Mouse (Mus musculus) kidney, postnatal 25 days (tissue): ENCODE data around the gene Sos2.
A peak's percentile ranks its signal among the peaks of the same experiment; 100 is the strongest.

Experiments used
- DNase-seq, 2 experiments: peaks; one replicate each; pipeline ENCODE4 v3.0.0; 2021; ENCODE audit warnings: mixed read lengths in 2 of 2

The Sos2 gene

DNA sequence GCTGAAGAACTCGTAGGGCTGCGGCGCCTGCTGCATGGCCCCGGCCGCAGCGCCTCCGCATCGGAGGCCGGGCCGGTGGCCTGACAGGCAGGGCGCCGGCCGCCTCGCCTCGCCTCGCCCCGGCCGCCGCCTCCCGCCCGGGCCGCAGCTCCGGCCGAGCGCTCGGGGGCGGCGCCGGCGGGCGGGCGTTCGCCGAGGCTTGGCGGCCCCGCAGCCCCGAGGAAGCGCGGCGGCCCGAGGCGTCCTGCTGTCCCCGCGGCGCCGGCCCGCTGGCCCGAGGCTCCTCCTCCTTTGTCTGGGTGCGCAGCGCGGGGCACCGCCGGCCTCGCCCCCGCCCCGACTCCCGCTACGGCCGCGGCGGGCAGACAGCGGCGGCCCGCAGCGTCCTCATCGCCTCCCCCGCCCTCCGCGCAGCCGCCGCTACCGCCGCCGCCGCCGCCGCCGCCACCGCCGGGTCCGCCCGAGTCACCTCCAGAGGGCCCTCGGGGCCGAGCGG, at the start of gene Sos2:
Gene Sos2 (minus strand): TSS at position 287 of the 496 bp plus-strand sequence.
- peak; percentile 71 to 88 for DNase-seq

DNA sequence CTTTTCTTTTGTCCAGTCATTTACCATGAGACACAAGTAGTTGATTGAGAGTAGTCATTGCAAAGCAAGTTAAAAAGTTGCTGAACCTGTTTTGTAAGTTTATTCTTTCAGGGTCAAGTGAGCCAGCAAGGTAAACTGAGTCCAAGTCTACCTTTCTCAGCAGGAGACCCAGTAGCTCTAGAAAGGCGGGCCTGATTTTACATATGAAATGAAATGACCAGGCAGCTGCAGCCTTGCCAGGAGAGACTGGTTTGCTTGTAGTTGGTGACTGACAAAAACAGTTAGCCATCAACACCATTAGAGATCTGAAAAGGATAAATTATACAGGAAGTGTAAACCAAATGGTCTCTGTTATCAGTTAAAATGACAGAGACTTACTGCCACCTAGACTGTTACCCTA, 48.7 kb upstream of the Sos2 start:
- no peak for DNase-seq

DNA sequence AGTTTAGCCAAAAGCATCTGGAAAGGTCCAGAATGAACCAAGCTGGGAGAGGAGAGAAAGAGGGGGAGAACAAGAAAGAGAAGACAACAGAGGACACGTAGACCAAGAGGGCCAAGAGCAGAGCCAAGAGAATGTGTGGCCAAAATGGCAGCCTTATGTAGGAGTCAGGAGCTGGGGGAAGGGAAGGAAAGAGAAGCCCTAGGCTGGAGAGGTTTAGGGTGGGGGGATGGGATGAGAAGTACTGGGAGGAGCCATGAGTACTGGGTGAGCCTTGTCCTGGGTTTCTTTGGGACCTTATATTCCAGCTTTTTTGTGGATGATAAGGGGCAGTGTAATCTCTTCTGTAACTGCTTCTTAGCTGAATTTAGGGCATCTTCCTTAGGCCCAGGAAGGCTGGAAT, 47.6 kb upstream of the Sos2 start:
- DNase-seq: no peak

DNA sequence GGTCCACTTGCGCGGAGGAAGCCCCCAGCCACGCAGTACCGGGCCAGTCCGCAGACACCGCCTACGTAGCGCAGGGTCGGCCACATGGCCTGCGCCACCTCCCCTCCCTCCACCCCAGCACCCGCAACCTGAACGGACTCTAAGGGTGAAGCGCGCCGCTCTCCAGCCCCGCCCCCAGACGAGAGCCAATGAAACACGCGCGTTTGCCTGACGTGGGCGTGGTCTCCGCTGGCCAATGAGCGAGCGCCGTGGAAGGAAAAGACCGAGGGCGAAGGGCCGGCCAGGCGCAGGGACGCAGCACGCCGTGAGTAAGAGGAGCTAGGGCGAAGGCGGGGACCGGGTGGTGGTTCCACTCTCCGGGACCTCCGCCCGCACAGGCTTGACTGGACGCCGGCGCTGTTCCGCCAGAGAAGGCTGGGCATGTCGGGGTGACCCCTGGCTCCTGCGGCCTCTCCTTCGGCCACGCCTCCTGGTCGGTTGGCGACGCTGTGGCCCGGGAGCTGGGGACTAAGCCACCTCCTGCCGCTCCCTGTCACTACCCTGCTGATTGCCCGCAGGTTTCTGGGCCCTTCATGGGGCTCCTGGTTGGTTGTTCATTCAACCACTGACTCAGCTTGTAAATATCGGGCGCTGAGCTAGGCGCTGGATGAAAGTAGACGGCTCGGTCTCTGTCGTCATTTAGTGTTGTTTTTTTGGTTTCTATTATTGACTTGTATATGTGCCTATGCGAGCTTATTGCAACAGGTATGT, 43.2 kb upstream of the Sos2 start, which contains the start of the genes L2hgdh and Atp5s:
Gene L2hgdh (minus strand): TSS at position 163 of the 750 bp plus-strand sequence.
Gene Atp5s (plus strand): TSS at position 240 of the 750 bp plus-strand sequence.
- peak; percentile 98 to 99 for DNase-seq

DNA sequence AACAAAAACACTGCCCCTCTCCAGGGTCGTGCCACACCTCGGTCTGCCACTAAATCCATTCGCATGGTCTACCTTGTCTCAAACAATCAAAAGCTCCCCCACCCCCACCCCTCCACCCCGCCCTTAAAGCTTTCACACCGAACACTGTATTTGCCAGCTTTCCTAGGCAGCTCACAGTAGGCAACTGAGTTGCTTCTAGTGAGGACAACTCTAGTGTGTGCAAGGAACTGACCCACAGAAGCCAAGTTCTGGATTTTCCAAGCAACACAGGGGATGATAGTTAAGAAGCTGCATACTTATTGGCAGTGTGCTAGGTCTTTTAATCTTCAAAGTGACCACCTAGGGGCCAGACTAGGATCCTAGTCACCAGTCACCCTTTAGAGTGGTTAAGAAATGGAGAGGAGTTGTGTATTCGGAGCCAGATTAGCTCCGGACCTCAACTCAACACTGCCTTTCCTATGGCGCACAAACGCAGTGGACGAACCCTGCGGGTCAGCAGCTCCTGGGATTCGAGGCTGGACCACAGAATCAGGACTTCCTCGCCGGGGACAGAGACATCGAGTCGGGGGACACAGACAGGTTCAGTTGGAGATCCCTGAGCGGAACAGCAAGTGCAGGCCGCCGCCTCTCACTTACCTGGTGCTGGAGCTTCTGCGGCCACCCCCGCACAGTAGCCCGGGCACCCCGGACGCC, 42.5 kb upstream of the Sos2 start:
- no peak for DNase-seq

DNA sequence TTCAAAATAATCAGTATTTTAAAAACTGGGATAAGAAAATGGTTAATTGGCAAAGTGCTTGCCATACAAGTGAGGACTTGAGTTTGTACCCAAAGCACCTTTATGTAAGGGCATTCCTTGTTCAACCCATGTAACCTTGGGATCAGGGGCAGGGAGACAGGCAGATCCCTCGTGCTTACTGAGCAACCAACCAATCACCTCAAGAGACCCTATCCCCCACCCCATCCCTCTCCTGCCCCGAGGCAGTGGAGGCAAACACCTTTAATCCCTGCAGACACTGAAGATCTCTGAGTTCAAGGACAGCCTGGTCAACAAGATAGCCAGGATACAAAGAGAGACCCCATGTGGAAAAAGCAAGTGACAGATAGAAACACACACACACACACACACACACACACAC, 41.7 kb upstream of the Sos2 start:
- peak in 1 of 2 experiments; percentile 73 for DNase-seq

DNA sequence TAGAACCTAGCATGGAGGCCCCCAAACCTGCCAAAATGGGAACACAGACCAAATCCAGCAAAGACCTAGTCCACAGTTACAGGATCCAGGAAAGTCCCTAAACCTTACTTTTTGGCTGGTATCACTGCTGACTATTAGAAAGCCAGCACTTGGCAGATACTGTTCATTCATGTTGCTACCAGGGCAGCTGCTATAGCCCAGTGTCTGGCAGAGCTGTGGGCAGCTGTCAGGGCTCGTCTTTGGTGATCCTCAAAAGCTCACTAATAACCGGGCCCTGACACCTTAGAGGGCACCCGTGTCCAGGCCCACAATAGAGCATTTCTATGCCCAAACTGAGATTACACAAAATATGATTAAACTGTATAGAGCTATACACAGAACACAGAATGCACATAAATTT, 41.2 kb upstream of the Sos2 start:
- DNase-seq: no peak

DNA sequence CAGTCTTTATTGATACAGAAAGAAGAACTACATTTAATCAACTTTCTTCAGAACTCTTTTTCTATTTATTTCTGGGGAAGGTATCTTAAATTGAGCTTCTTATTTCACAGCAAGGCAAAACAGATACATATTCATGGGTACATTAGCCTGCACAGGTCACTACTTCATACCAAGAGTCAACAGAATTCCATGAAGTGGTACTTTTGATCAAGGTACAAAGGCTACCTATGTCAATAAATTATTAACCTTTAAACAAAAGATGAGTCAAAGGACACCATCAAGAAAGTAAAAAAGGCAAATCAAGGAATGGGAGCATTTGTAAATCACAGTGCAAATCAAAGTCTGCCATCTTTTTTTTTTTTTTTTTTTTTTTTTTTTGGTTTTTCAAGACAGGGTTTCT, 32.0 kb upstream of the Sos2 start:
- no peak for DNase-seq

DNA sequence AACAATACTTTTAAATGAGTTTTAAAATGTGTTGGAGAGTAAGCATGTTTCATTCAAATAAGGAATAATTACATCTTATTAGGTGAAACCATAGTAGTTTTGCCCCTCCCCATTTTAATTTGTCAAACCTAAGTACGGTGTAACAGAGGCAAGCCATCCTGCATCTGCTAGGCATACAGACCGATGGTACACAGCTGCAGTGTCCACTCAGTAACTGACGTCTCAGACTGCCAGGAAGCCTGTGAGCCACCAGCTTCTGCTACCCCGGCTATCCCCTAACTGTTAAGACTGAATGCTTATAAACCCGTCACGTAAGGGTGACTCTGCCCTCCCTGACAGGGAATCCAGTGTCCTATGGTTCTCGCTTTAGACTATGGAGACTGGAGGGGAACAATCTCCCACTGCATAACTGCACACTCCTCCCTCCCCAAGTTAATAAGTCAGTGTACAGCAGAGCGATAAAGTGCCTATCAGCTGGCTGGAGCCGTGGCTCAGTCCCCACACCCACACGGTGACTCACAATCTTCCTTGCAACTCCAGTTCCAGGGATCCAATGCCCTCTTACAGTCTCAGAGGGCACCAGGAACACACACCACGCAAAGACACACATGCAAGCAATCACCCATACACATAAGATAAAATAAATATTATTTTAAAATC, 23.3 kb upstream of the Sos2 start:
- DNase-seq: no peak

DNA sequence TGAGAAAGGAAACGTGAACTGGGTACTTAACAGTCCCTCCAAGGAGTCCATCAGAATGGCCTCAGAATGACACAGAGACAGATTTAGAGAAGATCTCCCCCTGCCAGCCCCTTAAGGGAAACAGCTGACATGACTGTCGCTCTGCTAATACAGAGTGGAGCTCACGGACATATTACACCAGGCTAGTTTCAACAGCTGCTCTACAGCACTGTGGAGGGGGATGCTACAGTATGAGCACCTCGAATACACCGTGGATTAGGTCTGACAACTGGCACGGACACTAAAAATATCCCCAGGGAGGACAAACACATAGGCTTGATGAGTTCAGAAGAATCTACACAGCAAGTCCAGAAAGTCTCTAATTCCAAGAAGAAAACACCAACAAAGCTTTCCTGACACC, 16.7 kb upstream of the Sos2 start:
- no peak for DNase-seq

DNA sequence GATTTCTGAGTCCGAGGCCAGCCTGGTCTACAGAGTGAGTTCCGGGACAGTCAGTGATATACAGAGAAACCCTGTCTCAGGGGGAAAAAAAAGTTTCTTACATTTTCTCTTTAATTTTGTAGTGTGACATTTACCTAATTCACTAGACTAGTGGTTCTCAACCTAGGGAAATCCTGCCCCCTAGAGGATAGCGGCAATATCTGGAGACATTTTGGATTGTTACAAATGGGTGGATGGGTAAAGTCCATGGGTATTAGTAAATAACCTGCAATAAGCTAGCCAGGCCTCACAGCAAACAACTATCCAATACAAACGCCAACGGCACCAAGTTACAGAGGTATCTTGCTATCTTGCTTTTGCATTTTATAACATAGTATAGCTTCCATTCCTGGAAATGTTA, 15.1 kb upstream of the Sos2 start:
- peak; percentile 52 to 74 for DNase-seq

DNA sequence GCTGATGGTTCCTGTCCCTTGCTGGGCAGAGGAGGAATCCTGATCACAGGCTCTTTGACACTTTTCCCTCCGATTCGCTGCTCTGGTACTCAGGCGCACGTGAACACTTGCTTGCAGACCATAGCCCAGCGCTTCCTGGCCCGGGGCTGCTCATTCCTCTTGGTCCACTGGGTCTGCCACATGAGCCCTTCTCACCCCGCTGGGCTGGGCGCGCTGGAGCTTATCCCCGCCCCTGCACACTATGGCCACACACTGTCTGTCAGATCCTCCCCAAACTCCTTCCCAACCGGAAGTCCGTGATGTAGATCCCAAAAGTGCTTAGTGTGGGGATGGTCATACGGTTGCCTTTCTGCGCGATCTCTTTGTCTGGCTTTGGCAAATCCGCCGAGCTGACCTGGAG, 11.8 kb upstream of the Sos2 start:
- DNase-seq: no peak

DNA sequence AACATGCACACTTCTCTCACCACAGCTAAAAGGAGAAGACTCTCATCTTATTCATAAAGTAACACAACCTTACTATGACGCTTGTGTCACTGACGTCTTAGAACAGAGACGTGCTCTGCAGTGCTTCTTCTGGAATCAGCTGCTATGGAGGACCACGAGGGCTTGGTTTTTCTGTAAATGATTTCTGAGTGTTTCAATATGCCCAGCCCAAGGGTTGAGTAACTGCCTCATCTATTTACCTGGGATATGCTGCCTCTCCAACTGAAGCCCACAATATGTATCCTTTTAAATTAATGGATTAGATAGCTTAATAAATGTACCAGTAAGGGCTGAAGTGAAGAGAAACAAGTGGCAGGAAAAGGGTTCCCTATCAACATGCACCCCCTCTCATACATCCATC, 9.1 kb upstream of the Sos2 start:
- DNase-seq: no peak

DNA sequence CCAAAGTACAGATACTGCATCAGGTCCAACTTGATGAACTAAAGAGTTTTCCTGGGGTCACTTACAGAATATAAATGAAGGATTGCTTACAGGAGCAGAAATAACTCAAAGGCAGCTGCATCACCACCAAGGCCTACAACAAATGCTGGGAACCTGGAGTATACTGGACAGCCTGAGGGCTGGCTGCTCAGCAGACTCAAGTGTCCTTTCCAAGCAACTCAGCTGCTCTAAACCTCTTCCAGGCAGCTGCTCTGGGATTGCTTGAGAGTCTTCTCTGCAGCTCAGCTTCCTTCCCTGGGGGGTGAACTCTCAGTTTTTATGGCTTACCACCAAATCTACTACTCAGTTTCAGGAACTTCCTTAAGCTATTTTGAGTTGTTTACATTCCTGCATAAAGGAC, 7.4 kb upstream of the Sos2 start:
- DNase-seq: no peak

DNA sequence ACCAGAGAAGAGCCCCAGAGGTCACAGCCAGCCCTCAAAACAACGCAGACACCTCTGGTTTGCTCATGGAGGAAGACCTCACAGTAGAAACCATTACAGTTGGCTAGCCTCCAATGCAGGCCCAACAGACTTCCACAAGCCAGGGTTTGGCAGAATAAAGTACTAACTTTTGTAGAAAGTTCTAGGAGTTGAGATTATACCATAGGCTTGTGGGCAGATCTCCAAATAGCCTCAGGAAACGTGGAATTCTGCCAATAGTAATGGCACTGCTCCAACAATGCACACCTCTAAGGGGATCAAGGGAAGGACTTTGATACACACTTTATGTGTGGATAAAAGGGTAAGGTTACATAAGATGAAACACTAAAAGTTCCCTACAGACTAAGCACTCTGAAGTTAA, 6.7 kb upstream of the Sos2 start:
- DNase-seq: peak; percentile 59 to 71

DNA sequence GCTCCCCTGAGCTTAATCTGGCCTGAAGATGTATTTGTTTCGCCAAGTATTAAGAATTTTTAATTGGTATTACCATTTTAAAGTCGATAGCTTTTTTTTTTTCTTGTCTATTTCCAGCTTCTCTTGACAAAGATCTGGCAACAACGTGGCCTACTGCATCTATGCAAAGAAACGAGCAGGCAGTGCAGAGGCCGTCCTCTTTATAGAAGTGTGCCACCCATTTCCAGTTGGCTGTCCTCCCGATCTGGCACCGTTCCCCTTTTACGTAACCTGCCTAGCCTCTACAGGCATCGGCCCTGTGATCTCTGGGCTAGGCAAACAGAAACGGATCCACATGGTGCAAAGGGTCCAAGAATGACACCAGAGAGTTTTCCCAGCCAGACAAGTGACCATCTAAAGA, 1.9 kb upstream of the Sos2 start:
- peak; percentile 94 to 95 for DNase-seq

DNA sequence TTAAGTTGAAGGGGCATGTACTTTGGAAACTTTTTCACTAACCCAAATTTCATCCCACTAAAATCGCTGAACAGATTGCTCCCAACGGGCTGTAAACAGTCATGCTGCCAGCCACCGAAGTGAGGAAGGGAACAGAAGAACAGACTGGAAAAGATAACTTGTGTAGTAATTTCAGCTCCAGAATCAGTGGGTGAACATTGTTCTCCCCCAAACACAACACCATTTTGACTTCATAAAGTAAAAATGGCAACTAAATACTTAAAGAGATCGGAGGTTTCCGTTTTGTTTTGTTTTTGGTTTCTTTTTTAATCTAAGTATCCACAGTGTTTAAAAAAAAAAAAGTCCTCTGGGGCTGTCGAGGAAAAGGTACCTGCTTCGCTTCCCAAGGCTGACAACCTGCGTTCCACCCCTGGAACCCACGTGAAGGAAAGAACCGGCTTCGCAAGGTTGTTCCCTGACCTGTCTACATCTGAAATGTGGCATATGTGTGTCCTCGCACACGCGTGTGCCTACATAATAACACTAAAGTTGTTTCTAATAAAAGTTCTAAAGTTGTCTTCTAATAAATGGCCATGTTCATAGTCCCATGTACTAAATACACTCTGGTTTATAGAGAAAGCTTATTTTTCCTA, 1.3 kb upstream of the Sos2 start:
- no peak for DNase-seq

DNA sequence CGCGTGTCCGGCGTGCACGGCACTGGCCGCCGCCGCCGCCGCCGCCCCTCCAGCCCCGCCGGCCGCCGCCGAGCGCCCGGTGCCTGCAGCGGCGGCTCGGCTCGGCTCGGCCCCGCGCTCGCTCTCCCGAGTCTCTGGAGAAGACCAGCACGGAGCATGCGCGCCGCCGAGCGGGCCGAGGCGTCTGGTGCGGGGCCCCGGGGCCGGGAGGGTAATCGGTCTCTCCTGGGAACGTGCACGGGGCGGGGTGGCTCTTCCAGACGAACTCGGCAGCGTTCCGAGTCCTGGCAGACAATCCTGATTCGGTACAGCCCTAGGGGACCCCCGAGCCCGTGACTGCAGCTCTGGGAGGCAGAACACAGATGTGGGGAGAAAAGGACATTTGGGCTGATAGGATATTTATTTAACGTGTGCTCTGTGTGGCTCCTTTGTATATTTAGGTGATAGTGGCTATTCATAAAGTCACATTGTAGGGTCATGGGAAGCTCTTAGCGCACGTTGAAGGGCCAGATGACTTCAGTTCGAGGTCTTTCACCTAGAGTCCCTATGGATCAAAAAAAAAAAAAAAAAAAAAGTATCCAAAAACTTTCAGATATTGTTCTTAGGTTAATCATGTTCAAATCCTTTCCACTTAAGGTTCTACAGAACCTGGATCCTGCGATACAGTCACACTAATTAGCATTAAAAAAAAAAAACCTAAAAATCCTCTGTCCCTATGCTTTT, 574 bp upstream of the Sos2 start:
- peak; percentile 88 to 96 for DNase-seq

DNA sequence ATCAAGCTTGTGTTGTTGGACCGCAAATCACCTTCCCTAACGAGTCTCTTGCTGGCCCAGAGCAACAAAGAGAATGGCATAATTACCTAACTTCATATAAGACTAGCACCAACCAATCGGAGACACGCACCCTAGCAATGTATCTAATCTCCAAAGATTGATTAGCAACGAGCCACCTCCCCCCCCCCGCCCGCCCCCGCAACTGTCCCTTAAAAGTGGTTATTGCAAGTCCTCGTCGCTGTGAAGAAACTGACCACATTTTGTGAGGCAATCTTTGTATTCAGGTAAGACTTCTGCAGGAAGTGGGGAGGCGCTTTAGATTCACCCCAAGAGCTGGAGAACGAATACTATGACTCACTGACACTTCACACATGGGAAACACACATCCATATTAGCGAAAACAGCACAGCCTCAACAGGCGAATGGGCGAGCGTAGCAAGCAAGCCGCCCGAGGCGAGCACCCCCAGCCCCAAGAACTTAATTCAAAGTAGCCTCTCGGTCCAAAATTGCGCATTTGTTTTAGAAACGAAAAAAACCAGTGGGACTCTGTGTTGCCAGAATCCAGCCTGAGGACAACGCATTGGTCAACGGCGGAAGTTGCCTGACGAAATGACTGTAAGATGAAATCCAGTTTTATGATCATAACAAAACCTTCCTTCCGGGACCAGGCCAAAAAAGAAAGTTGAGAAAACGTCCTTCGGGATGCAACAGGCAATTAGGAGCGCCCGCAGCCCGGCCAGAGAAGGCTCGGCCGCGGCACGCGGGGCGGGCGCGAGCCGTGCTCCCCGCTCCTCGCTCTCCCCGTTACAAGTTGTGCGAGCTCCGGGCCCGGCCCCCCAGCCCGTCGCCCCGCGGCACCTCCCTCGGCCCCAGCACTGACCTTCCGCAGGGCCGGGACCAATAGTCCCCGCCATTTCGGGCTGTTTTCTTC, 752 bp downstream of the Sos2 start:
- DNase-seq: peak; percentile 37 to 67

DNA sequence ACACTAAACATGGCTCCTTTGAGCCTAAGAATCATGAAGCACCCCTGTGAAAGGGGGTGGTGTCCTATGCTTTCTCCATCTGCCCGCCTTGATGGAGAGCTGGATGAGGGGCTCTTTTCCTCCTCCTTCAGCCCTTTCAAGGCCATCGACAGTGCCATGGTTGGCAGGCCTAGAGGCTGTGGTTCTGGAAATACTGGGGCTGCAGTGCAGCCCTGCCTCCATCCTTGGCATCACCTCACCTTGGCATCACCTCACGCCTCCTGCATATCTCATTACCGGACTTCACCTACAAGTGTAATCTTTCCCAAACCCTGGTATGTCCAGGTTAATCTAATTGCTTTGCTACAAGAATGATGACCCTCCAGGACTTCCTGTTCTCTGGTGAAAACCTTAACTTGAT, 5.5 kb downstream of the Sos2 start:
- no peak for DNase-seq
